Mouse (Mus musculus): ENCODE data around the gene Srd5a1.
"Not testable (repeated sequence)": the region's sequence is repeated elsewhere in the genome, so short reads cannot be mapped to it uniquely, and the experiment has no call there.

The Srd5a1 gene

GRCm38 (mm10) chr13:69576676-69577075 is 34.6 kb downstream of the Srd5a1 start:
- DNase-seq (ENCODE audit: low read depth, low spot score) = no peak

DNA sequence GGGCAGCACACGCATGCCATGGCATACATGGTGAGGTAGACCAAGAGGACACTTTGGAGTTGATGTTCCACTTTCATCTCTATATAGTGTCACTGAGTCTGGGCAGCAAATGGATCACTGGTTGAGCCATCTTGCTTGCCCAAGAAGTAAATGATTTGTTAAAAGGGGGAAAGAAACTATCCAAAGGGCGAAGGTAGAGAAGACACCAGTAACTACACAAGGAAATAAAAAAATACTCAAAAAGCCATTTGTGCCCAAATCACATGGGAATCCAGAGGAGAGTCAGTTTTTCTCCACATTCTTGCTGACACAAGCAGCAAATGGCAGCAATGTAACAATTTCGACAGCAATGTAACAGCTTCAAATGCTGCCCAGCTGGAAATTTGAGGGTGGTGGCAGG is 38.6 kb downstream of the Srd5a1 start:
- DNase-seq (ENCODE audit: low read depth, low spot score) = no peak

DNA sequence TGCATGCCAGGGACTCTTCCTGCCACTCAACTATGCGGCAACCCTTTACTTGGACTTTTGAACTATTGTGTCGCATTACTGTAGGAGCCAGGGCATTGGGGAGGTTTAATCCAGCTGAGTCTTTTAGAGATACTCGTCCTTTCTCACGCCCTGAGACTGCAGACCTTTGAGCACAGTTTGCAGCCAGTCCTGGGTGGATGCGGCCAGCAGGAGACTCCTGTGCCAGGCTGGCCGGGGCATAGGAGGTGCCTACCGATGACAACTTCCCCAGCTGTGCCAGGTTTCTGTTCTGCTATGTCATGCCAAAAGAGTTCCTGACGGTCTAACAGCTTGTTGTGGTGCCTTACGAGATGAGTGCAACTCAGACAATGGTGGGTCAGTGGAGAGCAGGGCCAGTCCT is 42.0 kb downstream of the Srd5a1 start:
- no peak for DNase-seq (ENCODE audit: low read depth, low spot score)

- DNase-seq (ENCODE audit: low read depth, low spot score) = not testable (repeated sequence)
These were observed 45.8 kb downstream of the Srd5a1 start for GRCm38 (mm10) chr13:69565401-69565800.

- DNase-seq (ENCODE audit: low read depth, low spot score) = no peak
These were observed 46.7 kb downstream of the Srd5a1 start for GRCm38 (mm10) chr13:69564573-69564972.

DNA sequence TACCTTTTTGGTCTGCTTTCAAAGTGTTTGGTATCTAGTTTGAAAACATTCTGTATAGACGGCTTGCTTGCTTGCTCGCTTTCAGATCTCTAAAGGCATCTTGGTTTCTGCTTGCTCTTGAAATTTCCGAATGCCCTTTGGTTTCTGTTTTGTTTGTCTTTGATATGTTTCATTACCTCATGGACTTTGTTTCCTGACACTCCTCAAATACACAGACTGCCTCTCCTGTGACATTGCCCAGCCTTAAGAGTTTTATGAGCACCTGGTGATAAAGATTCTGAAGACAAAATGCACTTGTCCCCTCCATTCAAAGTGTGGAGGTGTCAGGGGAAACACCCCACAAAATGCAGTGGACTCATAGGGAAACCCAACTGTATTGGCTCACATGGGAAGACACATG is 47.3 kb downstream of the Srd5a1 start:
- DNase-seq (ENCODE audit: low read depth, low spot score) = no peak

DNA sequence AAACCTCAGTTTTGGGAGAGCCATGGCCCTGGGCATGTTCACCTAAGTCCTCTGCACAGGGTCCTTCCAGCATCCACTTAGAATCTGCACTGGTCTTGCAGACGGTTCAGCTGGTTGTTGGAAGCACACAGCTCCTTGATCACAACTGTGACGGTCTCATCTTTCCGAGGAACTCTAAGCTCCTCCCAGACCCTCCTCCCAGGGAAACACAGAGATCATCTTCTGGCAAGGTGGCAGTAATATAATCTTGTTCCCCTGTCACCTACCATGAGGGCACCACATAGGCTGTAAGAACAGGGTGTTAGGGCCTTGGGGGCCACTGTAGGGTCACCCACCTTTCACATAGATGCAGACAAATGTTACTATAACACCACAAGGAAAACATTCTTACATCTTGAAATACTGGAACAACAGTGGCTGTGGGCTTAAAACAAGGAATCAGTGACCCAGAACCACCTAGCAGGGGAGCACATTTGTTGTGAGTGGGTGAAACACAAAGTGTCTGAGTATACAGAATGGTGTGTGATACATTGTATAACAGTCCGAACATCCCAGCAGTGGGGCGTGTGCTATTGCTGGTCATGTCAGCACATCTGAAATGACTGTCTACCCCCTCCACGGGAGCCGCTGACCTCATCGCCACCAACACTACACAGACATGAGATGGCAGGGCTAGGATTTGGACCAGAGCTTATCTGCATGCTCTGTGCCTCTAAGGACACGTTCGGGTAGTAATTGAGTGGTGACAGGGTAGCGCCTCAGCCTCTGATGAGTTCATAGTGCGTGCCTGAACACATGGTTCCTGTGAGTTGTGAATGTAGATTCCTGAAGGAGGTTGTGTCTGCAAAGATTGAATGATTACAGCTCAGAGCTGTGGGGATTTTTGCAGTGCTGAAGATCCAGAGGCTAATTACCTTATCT is 48.3 kb downstream of the Srd5a1 start:
- DNase-seq (ENCODE audit: low read depth, low spot score) = no peak

DNA sequence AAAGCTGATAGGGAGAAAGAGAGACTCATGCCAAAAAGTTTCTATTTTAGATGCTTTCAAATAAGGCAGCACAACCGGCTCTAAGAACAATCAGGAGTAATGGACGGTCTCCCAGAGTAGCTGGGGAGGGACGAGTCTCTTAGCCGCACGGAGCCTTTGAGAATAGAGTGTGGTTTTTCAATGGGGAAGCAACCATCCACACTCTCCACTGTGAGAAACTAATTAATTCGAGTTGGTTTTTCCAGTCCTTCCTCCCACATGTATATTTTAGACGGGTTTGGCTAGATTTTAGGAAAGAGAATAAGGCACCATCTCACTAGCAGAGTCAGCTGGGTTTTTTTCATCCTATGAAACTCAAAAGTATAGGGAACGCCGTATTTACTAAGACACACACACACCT is 49.2 kb downstream of the Srd5a1 start:
- no peak for DNase-seq (ENCODE audit: low read depth, low spot score)

DNA sequence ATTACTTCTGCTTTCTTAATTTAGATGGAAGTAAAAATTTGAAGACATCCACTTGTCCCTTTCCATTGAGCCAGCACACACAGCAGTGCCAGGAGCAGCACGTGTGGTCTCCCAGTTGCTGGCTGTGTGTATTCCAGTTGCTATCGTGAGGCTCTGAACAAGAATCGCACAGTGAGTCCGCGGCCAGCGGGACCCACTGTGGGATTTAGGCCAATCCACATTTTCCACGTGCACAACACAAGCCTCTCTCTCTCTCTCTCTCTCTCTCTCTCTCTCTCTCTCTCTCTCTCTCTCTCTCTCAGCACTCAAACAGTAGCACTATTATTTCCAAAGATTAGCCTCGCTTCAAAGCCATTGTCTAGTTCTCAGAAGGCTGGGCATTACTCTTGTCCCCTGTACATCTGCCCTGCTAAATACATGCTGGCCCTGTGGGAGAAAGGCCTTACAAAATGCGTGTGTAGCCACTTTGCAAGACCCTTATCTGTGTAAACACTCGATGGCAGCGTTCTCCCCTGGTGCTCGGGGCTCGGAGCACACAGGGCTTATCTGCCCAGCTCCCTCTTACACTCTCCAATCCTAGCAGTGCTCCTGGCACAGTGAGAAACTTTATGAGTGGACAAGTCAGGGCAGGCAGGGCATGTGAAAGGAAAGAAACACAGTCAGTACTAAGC is 51.8 kb downstream of the Srd5a1 start:
- no peak for DNase-seq (ENCODE audit: low read depth, low spot score)

DNA sequence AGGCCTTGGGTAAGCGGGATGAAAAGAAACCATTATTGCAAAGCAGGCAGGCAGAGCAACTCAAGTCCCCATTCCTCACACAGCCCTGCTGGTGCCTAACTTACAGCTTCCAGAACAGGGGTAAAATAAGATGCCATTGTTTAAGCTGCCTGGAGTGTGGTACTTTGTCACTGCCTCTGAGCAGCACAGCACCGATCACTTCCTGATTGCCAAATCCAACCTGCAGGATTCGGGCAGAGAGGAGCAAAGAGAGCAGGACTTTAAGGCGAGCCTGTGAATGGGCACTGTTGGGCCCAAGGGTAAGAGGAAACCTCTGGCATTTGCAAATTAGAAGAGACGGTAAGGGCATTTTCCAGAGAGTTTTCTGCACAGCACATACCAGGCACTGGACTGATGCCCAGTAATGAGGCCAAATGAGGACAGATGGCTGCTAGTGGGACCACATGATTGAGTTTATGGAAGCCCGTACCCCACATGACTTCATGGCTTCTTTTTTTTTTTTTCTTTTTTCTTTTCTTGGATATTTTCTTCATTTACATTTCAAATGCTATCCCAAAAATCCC is 53.1 kb downstream of the Srd5a1 start:
- no peak for DNase-seq (ENCODE audit: low read depth, low spot score)

DNA sequence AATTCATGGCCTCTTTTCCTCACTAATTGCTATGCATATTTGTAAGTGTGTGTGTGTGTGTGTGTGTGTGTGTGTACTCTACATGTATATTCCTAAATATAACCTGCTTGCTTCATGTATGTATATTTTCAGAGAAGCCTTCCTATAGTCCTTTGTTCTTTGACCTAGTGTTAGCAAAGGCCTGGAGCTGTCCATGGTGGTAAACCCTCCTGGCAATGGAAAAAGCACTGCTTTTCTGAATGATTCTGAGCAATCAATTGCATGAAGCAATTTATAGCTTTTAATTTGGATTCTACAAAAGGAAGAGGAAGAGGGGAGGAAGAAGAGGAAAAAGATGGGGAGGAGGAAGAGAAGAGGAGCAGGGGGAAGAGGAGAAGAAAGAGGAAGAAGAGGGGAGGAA is 54.5 kb downstream of the Srd5a1 start:
- DNase-seq (ENCODE audit: low read depth, low spot score) = no peak

- DNase-seq (ENCODE audit: low read depth, low spot score) = no peak
These were observed 55.2 kb downstream of the Srd5a1 start for GRCm38 (mm10) chr13:69555957-69556482.

DNA sequence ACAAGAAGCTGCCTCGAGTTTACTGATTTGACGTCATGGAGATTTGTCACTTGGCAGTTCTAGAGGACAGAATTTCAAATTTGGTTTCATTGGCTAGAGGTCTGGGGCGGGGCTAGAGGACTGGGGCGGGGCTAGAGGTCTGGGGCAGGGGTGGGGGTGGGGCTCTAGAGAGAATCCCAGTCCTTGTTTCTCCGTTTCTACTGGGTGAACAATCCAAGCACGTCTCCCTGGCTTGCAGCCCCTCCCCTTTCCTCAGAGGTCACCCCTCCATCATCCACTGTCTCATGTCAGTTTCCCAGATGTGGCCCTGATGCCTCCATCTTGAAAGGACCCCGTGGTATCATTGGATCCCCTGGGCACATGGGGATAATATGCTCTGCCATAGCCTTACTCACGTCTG is 56.2 kb downstream of the Srd5a1 start:
- no peak for DNase-seq (ENCODE audit: low read depth, low spot score)

GRCm38 (mm10) chr13:69554255-69554654 is 57.0 kb downstream of the Srd5a1 start:
- DNase-seq (ENCODE audit: low read depth, low spot score) = no peak

DNA sequence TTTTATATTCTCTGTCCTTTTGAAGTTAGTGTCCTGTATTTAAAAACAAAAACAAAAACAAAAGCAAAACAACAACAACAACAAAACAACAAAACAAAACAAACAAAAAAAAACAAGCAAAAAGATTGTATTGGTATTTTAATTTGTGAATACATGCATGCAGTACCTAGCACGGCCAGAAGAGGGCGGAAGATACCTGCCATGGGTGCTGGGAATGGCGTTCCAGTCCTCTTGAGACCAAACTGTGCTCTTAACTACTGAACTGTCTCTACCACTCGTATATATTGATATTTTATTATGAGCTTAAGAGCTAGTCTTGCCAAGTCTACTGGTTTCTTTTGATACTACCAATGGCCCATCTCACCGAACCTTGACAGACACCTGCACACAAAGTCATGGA is 58.2 kb downstream of the Srd5a1 start:
- no peak for DNase-seq (ENCODE audit: low read depth, low spot score)

- no peak for DNase-seq (ENCODE audit: low read depth, low spot score)
These were observed 60.4 kb downstream of the Srd5a1 start for GRCm38 (mm10) chr13:69550831-69551230.

- no peak for DNase-seq (ENCODE audit: low read depth, low spot score)
These were observed 61.3 kb downstream of the Srd5a1 start for GRCm38 (mm10) chr13:69549980-69550379.

- no peak for DNase-seq (ENCODE audit: low read depth, low spot score)
These were observed 63.6 kb downstream of the Srd5a1 start for GRCm38 (mm10) chr13:69547488-69548180.

GRCm38 (mm10) chr13:69545019-69545418 is 66.2 kb downstream of the Srd5a1 start:
- DNase-seq (ENCODE audit: low read depth, low spot score) = no peak

- DNase-seq (ENCODE audit: low read depth, low spot score) = no peak
These were observed 67.6 kb downstream of the Srd5a1 start for GRCm38 (mm10) chr13:69543595-69543994.

- DNase-seq (ENCODE audit: low read depth, low spot score) = no peak
These were observed 68.5 kb downstream of the Srd5a1 start for GRCm38 (mm10) chr13:69542571-69543352.
